Mouse (Mus musculus) Patski (cell line): ENCODE measurements around the gene H2al1c. TPM values are rescaled to one million over a fixed set of nuclear protein-coding genes. Genes with fewer than 3 reads are reported as not detected.
"Not testable (repeated sequence)": the region's sequence is repeated elsewhere in the genome, so short reads cannot be mapped to it uniquely, and the experiment has no call there.

Experiments used
- ATAC-seq: fragments of 100-300 bp; one replicate; pipeline ENCODE4 v1.8.0; 2021
- CTCF ChIA-PET: fragments of 350-600 bp; sonication (Branson Sonifier 250); formaldehyde crosslinking; loops from one replicate; lab custom pipeline; 2022; ENCODE audit warnings: inconsistent platforms; lab: Charles Lee
- POLR2A ChIA-PET: fragments of 350-600 bp; sonication (Branson Sonifier 250); formaldehyde crosslinking; loops from one replicate; lab custom pipeline; 2022; ENCODE audit warnings: antibody characterized with exemption, inconsistent platforms; lab: Charles Lee
- DNase-seq: peaks from one replicate; pipeline ENCODE4 v3.0.0-alpha.2; 2011; ENCODE audit warnings: low read depth, low spot score
- H3K27me3 ChIP-seq: fragments of 371-371 bp; one replicate; pipeline ENCODE4 v1.5.1; 2021
- CTCF ChIP-seq: fragments of 100-300 bp; IDR thresholded peaks from one replicate; pipeline ENCODE4 v1.5.1; 2021
- in situ Hi-C: fragments of 300-500 bp; cut with MboI; formaldehyde crosslinking; loops from 3 replicates; pipeline ENCODE4 v1.11.1; 2018; ENCODE audit warnings: low pct_unique_long_range_greater_than_20kb, mixed read lengths
- polyA plus RNA-seq: library from polyadenylated mRNA; unstranded; gene quantifications from one replicate; pipeline ENCODE4 v1.2.3, GENCODE M21; 2021

Gene H2al1c
- polyA plus RNA-seq, 1 experiment from 2014 or later, result not detected

DNA sequence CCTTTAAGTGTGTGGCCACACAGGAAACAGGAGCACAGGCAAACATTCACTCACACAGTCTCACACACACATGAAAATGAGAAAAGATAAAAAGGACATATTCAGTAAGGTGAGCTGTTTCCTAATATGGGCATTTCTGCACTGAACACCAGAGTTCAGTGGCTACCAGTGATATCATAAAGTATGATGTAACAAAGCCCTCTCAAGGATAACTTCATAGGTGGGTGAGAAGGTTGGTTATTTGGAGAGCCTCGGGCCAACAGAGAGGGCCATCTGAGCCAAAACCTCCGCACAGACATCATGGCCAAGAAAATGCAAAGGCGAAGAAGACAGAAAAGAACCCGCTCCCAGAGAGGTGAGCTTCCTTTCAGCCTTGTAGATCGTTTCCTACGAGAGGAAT, 15.7 kb downstream of the H2al1c start, which contains the start of gene H2al1h:
H2al1h (plus strand) TSS at position 301 of the 400 bp plus-strand sequence.
- POLR2A ChIA-PET, H3K27me3 ChIP-seq, DNase-seq, ATAC-seq, in situ Hi-C loops, CTCF ChIA-PET: not testable (repeated sequence)

DNA sequence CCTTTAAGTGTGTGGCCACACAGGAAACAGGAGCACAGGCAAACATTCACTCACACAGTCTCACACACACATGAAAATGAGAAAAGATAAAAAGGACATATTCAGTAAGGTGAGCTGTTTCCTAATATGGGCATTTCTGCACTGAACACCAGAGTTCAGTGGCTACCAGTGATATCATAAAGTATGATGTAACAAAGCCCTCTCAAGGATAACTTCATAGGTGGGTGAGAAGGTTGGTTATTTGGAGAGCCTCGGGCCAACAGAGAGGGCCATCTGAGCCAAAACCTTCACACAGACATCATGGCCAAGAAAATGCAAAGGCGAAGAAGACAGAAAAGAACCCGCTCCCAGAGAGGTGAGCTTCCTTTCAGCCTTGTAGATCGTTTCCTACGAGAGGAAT, 18.9 kb downstream of the H2al1c start, which contains the start of gene H2al1i:
H2al1i (plus strand) TSS at position 301 of the 400 bp plus-strand sequence.
- DNase-seq, H3K27me3 ChIP-seq, in situ Hi-C loops, POLR2A ChIA-PET, CTCF ChIA-PET, ATAC-seq: not testable (repeated sequence)

DNA sequence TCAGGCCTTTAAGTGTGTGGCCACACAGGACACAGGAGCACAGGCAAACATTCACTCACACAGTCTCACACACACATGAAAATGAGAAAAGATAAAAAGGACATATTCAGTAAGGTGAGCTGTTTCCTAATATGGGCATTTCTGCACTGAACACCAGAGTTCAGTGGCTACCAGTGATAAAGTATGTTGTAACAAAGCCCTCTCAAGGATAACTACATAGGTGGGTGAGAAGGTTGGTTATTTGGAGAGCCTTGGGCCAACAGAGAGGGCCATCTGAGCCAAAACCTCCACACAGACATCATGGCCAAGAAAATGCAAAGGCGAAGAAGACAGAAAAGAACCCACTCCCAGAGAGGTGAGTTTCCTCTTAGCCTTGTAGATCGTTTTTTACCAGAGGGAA, 22.1 kb downstream of the H2al1c start, which contains the start of gene H2al1j:
H2al1j (plus strand) TSS at position 301 of the 400 bp plus-strand sequence.
- CTCF ChIA-PET, in situ Hi-C loops, DNase-seq: not testable (repeated sequence)

DNA sequence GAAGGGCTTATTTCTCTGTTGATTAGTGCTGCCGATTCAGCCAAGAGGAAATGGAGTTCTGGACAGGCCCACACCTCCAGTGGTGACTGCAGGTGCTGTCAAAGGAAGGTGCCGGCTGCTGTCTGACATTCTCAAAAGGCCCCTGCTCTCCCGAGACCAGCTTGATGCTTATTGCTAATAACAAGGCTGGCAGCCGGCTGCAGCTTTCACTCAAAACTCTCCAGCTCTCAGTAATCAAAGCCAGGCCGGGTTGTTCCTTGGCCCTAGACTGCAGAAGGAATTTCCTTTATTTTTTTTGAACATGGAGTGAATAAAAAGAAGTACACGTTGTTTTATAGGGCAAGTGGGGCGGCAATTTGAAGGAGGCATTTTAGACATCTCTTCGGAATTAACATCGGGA, 40.3 kb downstream of the H2al1c start:
- POLR2A ChIA-PET, result no interaction called here
- no peak for ATAC-seq
- peaks cover 16% of the 10 kb centered on the region for H3K27me3 ChIP-seq
- no peak for TF ChIP-seq CTCF
- in situ Hi-C loops, result no loop called here
- no peak for DNase-seq
- CTCF ChIA-PET, result interaction anchor here (1.1 to 1.7 kb wide), 2 partner anchors 12 to 17 kb away, joined by 3 to 5 read pairs; no protein-coding TSS in a partner anchor

More for the DNA sequence above, 22.1 kb downstream of the H2al1c start, which contains the start of gene H2al1j:
- H3K27me3 ChIP-seq, ATAC-seq: not testable (repeated sequence)
- POLR2A ChIA-PET, result interaction anchor here (0.7 kb wide), 1 partner anchor 37 kb away, joined by 3 read pairs; no protein-coding TSS in a partner anchor

DNA sequence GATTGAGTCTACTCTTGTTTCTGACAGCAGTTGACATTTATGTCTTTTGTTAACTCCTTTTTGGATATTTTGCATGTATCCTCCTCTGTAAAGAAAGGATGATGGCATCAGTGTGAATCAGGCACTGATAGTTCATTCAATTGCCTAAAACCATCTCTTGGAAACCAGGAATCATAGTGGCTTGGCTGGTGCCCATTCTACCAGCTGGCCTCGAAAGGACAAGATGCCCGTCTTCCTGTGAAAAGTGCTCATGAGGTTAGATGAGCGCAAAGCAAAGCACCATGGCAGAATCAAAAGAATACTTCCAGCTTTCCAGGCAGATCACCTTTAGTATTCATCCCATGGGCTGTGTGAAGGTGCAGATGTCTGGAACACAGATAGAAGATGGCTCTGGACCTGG, 41.3 kb downstream of the H2al1c start:
- in situ Hi-C loops, result no loop called here
- CTCF ChIA-PET, result interaction anchor here (1.0 to 1.7 kb wide), 2 partner anchors 10 to 16 kb away, joined by 3 read pairs; no protein-coding TSS in a partner anchor
- no peak for TF ChIP-seq CTCF
- ATAC-seq, result no peak
- POLR2A ChIA-PET, result no interaction called here
- H3K27me3 ChIP-seq, result peaks cover 16% of the 10 kb centered on the region
- DNase-seq, result no peak

Other genes with a start within 250 kb of the H2al1c start
- not detected for gene H2al1a, start 6.4 kb upstream of the H2al1c start, polyA plus RNA-seq
- not detected for gene H2al1b, start 3.2 kb upstream of the H2al1c start, polyA plus RNA-seq
- gene H2al1d, start 3.2 kb downstream of the H2al1c start, polyA plus RNA-seq, result not detected
- not detected for gene H2al1e, start 6.3 kb downstream of the H2al1c start, polyA plus RNA-seq
- gene H2al1f, start 9.5 kb downstream of the H2al1c start, polyA plus RNA-seq, result not detected
- gene H2al1g, start 12.6 kb downstream of the H2al1c start, polyA plus RNA-seq, result not detected
- not detected for gene H2al1h, start 15.8 kb downstream of the H2al1c start, polyA plus RNA-seq
- gene H2al1i, start 19.0 kb downstream of the H2al1c start, polyA plus RNA-seq, result not detected
- gene H2al1j, start 22.2 kb downstream of the H2al1c start, polyA plus RNA-seq, result not detected